Mouse (Mus musculus) forebrain, embryonic 14.5 days (tissue): ENCODE measurements around the gene Tst. TPM values are rescaled to one million over a fixed set of nuclear protein-coding genes. Genes with fewer than 3 reads are reported as not detected.

ENCODE experiments used
- ATAC-seq: fragments of 200-750 bp; cut with Nextera tagmentation; 2 replicates; pipeline ENCODE4 v1.8.0; 2017; ENCODE audit warnings: mild to moderate bottlenecking, moderate library complexity
- DNase-seq: peaks from one replicate; pipeline ENCODE4 v3.0.0-alpha.2; 2015; ENCODE audit warnings: low spot score
- H3K27ac ChIP-seq: fragments of 300-500 bp; sonication (generic); 2 replicates; pipeline ENCODE4 v1.5.1; 2014; ENCODE audit warnings: low read depth, mild to moderate bottlenecking, control low read depth, low read length, moderate library complexity
- H3K27me3 ChIP-seq: fragments of 300-500 bp; sonication (generic); replicated peaks from 2 replicates; pipeline ENCODE4 v1.6.1; 2014; ENCODE audit warnings: low read length, control low read depth, mixed read lengths; ENCODE audit not compliant: control insufficient read depth, insufficient read depth
- H3K36me3 ChIP-seq: fragments of 300-500 bp; sonication (generic); 2 replicates; pipeline ENCODE4 v1.6.1; 2014; ENCODE audit warnings: low read length, control low read depth; ENCODE audit not compliant: control insufficient read depth, insufficient read depth
- H3K4me1 ChIP-seq: fragments of 300-500 bp; sonication (generic); 2 replicates; pipeline ENCODE4 v1.6.1; 2014; ENCODE audit warnings: antibody characterized with exemption, low read length, control low read depth; ENCODE audit not compliant: control insufficient read depth, insufficient read depth
- H3K4me2 ChIP-seq: fragments of 300-500 bp; sonication (generic); 2 replicates; pipeline ENCODE4 v1.6.1; 2014; ENCODE audit warnings: mild to moderate bottlenecking, control low read depth, low read length
- H3K4me3 ChIP-seq: fragments of 300-500 bp; sonication (generic); 2 replicates; pipeline ENCODE4 v1.5.1; 2014; ENCODE audit warnings: low read depth, low read length, control low read depth
- H3K9ac ChIP-seq: fragments of 300-500 bp; sonication (generic); 2 replicates; pipeline ENCODE4 v1.6.1; 2014; ENCODE audit warnings: mild to moderate bottlenecking, low read length, control low read depth, moderate library complexity
- H3K9me3 ChIP-seq: fragments of 300-500 bp; sonication (generic); replicated peaks from 2 replicates; pipeline ENCODE4 v1.6.1; 2016; ENCODE audit warnings: low read length, control low read depth, mixed read lengths; ENCODE audit not compliant: control insufficient read depth
- WGBS: fragments of 180-500 bp; shearing (Covaris S2); extraction: QIAGEN DNeasy Blood & Tissue Kit; methylation state at CpG from one replicate; pipeline ENCODE4 v1.1.7; 2014; 5-methylcytosine and 5-hydroxymethylcytosine counted together
- polyA plus RNA-seq: library from polyadenylated mRNA; unstranded; fragments of >200 nt; fragmentation: Nextera tagmentation; extraction: Ambion mirVana; gene quantifications from 2 replicates; pipeline ENCODE4 v1.2.1, GENCODE M21; 2014

Gene Tst
- polyA plus RNA-seq, 1 experiment from 2014 or later = 27.4 TPM

DNA sequence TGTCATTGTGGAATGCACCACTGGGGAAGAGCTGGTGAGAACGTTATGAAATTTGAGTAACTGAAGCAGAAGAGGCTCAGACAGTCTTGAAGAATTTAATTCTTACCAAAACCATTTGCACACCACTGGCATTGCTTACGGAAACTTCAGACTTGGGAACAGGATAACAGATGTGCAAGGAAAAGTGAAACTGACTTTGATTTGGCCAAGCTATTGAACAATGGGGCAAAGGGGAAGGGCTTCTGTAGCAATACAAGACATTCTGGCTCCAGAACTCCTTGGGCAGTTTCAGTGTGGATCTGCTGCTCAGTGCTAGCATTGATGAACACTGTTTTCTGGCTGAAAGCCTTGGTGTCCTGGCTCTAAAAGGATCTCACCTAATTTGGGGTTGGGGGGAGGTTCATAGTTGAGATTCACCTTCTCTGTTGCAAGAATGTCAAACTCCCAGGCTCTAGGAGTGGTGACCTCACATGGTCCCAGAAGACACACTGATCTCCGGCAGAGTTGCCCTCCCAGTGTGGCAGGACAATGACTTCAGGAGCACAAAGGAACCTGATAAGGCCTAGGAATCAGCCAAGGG lies 54.0 kb downstream of the Tst start:
- 60% methylated on average over 3 of the region's 3 CpGs for WGBS
- no peak overlapping the region for H3K4me2 ChIP-seq
- H3K9me3 ChIP-seq = no peaks in the 10 kb centered on the region
- H3K9ac ChIP-seq = no peak overlapping the region
- no peak overlapping the region for H3K27ac ChIP-seq
- no peak overlapping the region for H3K4me3 ChIP-seq
- no peaks in the 10 kb centered on the region for H3K36me3 ChIP-seq
- no peaks in the 10 kb centered on the region for H3K4me1 ChIP-seq
- DNase-seq (no peak), ATAC-seq (no peak)
- H3K27me3 ChIP-seq = no peaks in the 10 kb centered on the region

Other genes starting within 250 kb of the Tst start
- 137 and 165 TPM in 2 replicates for gene Ift27, start 231.8 kb downstream of the Tst start, polyA plus RNA-seq
- 0.19 and 1.3 TPM in 2 replicates for gene Pvalb, start 199.5 kb downstream of the Tst start, polyA plus RNA-seq
- gene Ncf4, start 161.1 kb downstream of the Tst start, polyA plus RNA-seq = 1.1 TPM in 2 replicates
- not detected in 2 replicates for gene Csf2rb2, start 100.2 kb downstream of the Tst start, polyA plus RNA-seq
- gene Csf2rb, start 80.2 kb downstream of the Tst start, polyA plus RNA-seq = 0.44 and 0.74 TPM in 2 replicates
- not detected in 2 replicates for gene Tex33, start 10.0 kb downstream of the Tst start, polyA plus RNA-seq
- gene Mpst, start 509 bp upstream of the Tst start, polyA plus RNA-seq = 5.9 and 6.1 TPM in 2 replicates
- 110 and 113 TPM in 2 replicates for gene Kctd17, start 22.7 kb upstream of the Tst start, polyA plus RNA-seq
- 0.20 and 0.47 TPM in 2 replicates for gene Tmprss6, start 62.7 kb upstream of the Tst start, polyA plus RNA-seq
- 0.05 TPM in 1 of 2 replicates, not detected in the other for gene Il2rb, start 89.4 kb upstream of the Tst start, polyA plus RNA-seq
- 7.8 and 8.6 TPM in 2 replicates for gene C1qtnf6, start 125.5 kb upstream of the Tst start, polyA plus RNA-seq
- 0.64 and 0.91 TPM in 2 replicates for gene Sstr3, start 138.8 kb upstream of the Tst start, polyA plus RNA-seq
- gene Rac2, start 166.9 kb upstream of the Tst start, polyA plus RNA-seq = 3.5 and 5.9 TPM in 2 replicates
- gene Cyth4, start 191.1 kb upstream of the Tst start, polyA plus RNA-seq = 2.4 and 2.7 TPM in 2 replicates